Mouse (Mus musculus): ENCODE measurements at regions not wholly inside any gene's neighbourhood (a gene's known extent, or its start where the extent isn't known, plus 50 kb on each side); places are given as distances from the start of the nearest gene placed in this dataset.

- no peak for TF ChIP-seq CTCF (IDR thresholded peaks at IDR 0.05)
- no peak for TF ChIP-seq EP300 (IDR thresholded peaks at IDR 0.05)
These were observed 103.0 kb upstream of the Zbtb20 start for GRCm38 (mm10) chr16:42772640-42773039.
